Mouse (Mus musculus) spleen, adult 2 months (tissue): Measurements from ENCODE around the gene Camta1. TPM values are rescaled to one million over a fixed set of nuclear protein-coding genes. Genes with fewer than 3 reads are reported as not detected.

Source experiments
- DNase-seq, 2 experiments: peaks; one replicate each; pipeline versions ENCODE4 v3.0.0 to v3.0.0-alpha.2; 2012 to 2021; ENCODE audit warnings: low spot score in 2 of 2, low read depth in 1 of 2
- H3K27ac ChIP-seq: fragments of 200-500 bp; 2 replicates; pipeline ENCODE4 v1.5.1; 2012; ENCODE audit warnings: low read length, inconsistent platforms; ENCODE audit not compliant: insufficient read depth
- H3K27me3 ChIP-seq: fragments of 200-500 bp; 2 replicates; pipeline ENCODE4 v1.6.1; 2012; ENCODE audit warnings: mild to moderate bottlenecking, moderate library complexity, low read length, inconsistent platforms; ENCODE audit not compliant: control insufficient read depth, insufficient read depth
- H3K36me3 ChIP-seq: fragments of 200-500 bp; 2 replicates; pipeline ENCODE4 v1.6.1; 2012; ENCODE audit warnings: mild to moderate bottlenecking, low read length, inconsistent platforms; ENCODE audit not compliant: control insufficient read depth, insufficient read depth
- H3K4me1 ChIP-seq: fragments of 200-500 bp; 2 replicates; pipeline ENCODE4 v1.6.1; 2011; ENCODE audit warnings: inconsistent platforms; ENCODE audit not compliant: control insufficient read depth, insufficient read depth, insufficient read length
- H3K4me3 ChIP-seq: fragments of 200-500 bp; 2 replicates; pipeline ENCODE4 v1.5.1; 2011; ENCODE audit warnings: mild to moderate bottlenecking, inconsistent platforms; ENCODE audit not compliant: insufficient read depth, insufficient read length; ENCODE audit errors: extremely low read depth
- CTCF ChIP-seq: fragments of 200-500 bp; IDR thresholded peaks from 2 replicates; pipeline ENCODE4 v1.5.1; 2011; ENCODE audit warnings: mild to moderate bottlenecking, inconsistent platforms; ENCODE audit not compliant: insufficient read depth, insufficient read length, insufficient replicate concordance; ENCODE audit errors: extremely low read depth
- POLR2A ChIP-seq: fragments of 200-500 bp; IDR thresholded peaks from 2 replicates; pipeline ENCODE4 v1.6.1; 2011; ENCODE audit warnings: low read depth, low read length, inconsistent platforms
- WGBS: fragments of 180-500 bp; shearing (Covaris S2); methylation state at CpG from one replicate; pipeline ENCODE4 v1.1.7; 2018; 5-methylcytosine and 5-hydroxymethylcytosine counted together
- polyA plus RNA-seq: library from polyadenylated mRNA; depleted of rRNA; stranded (reverse); fragments of >200 nt; gene quantifications from 2 replicates; pipeline ENCODE4 v1.2.3, GENCODE M21; 2012

Camta1 gene
- polyA plus RNA-seq, 1 experiment, result 7.7 TPM

- Histone ChIP-seq H3K27ac (no peak overlapping the region), H3K36me3 (no peaks in the 10 kb centered on the region), H3K4me1 (no peaks in the 10 kb centered on the region; the same call in 1 of the 2 replicates), H3K27me3 (no peaks in the 10 kb centered on the region), H3K4me3 (no peak overlapping the region)
- DNase-seq, result peak in 1 of 2 experiments; percentile 15
- TF ChIP-seq POLR2A (no peak), CTCF (no peak)
- 5% methylated on average over 10 of the region's 10 CpGs for WGBS
Measured at GRCm38 (mm10) chr4:150927789-150928188, 933.9 kb downstream of the Camta1 start.

- no peaks in the 10 kb centered on the region; the same call in 1 of the 2 replicates for H3K4me1 ChIP-seq
- WGBS, result 43% methylated on average over 13 of the region's 14 CpGs
- H3K27ac ChIP-seq, result no peak overlapping the region
- H3K36me3 ChIP-seq, result no peaks in the 10 kb centered on the region
- no peak overlapping the region for H3K4me3 ChIP-seq
- no peak for DNase-seq
- TF ChIP-seq POLR2A (no peak), CTCF (no peak)
- H3K27me3 ChIP-seq, result no peaks in the 10 kb centered on the region
Measured at GRCm38 (mm10) chr4:150926924-150927705, 934.6 kb downstream of the Camta1 start.

- TF ChIP-seq POLR2A, result no peak
- no peak for TF ChIP-seq CTCF
- Histone ChIP-seq H3K4me1 (peaks cover 3% of the 10 kb centered on the region; the same call in 1 of the 2 replicates), H3K27me3 (no peaks in the 10 kb centered on the region), H3K36me3 (no peaks in the 10 kb centered on the region), H3K4me3 (no peak overlapping the region), H3K27ac (no peak overlapping the region)
- WGBS, result 66% methylated on average over 5 of the region's 5 CpGs
- DNase-seq, result no peak
Measured at GRCm38 (mm10) chr4:150925923-150926322, 935.8 kb downstream of the Camta1 start.

- Histone ChIP-seq H3K36me3 (no peaks in the 10 kb centered on the region), H3K27ac (peak overlapping the region; percentile 56), H3K4me3 (no peak overlapping the region), H3K4me1 (peaks cover 3% of the 10 kb centered on the region; the same call in 1 of the 2 replicates), H3K27me3 (no peaks in the 10 kb centered on the region)
- TF ChIP-seq CTCF (no peak), POLR2A (no peak)
- DNase-seq, result no peak
- 70% methylated on average over 6 of the region's 6 CpGs for WGBS
Measured at GRCm38 (mm10) chr4:150924936-150925335, 936.7 kb downstream of the Camta1 start.

GRCm38 (mm10) chr4:150924308-150924707 is 937.4 kb downstream of the Camta1 start:
- no peaks in the 10 kb centered on the region for H3K27me3 ChIP-seq
- H3K36me3 ChIP-seq, result no peaks in the 10 kb centered on the region
- no peak overlapping the region for H3K4me3 ChIP-seq
- 47% methylated on average over 13 of the region's 13 CpGs for WGBS
- H3K4me1 ChIP-seq, result peaks cover 3% of the 10 kb centered on the region; the same call in 1 of the 2 replicates
- no peak for DNase-seq
- TF ChIP-seq POLR2A (no peak), CTCF (no peak)
- H3K27ac ChIP-seq, result 0 out of 2 replicates have a peak overlapping the region, but pooled peaks have one; percentile 56

- WGBS, result 44% methylated on average over 8 of the region's 8 CpGs
- no peak for TF ChIP-seq POLR2A
- no peak for TF ChIP-seq CTCF
- Histone ChIP-seq H3K4me3 (no peak overlapping the region), H3K4me1 (peaks cover 3% of the 10 kb centered on the region; the same call in 1 of the 2 replicates), H3K27me3 (no peaks in the 10 kb centered on the region), H3K36me3 (no peaks in the 10 kb centered on the region), H3K27ac (no peak overlapping the region)
- no peak for DNase-seq
Measured at GRCm38 (mm10) chr4:150921206-150921605, 940.5 kb downstream of the Camta1 start.

GRCm38 (mm10) chr4:150917336-150918027 is 944.2 kb downstream of the Camta1 start:
- Histone ChIP-seq H3K4me3 (no peak overlapping the region), H3K4me1 (peaks cover 12% of the 10 kb centered on the region; the same call in 1 of the 2 replicates), H3K36me3 (no peaks in the 10 kb centered on the region), H3K27me3 (no peaks in the 10 kb centered on the region), H3K27ac (no peak overlapping the region)
- DNase-seq, result no peak
- no peak for TF ChIP-seq POLR2A
- no peak for TF ChIP-seq CTCF
- 65% methylated on average over 8 of the region's 8 CpGs for WGBS
